Mouse (Mus musculus) urinary bladder, postnatal 14 days (tissue): ENCODE results near the gene Fsd2.

ENCODE experiments used
- DNase-seq: peaks from one replicate; pipeline ENCODE4 v3.0.0; 2021; ENCODE audit warnings: low spot score

The Fsd2 gene

GRCm38 (mm10) chr7:81566892-81567291 is at the start of gene Fsd2:
Gene Fsd2 (minus strand): TSS chr7:81566944.
- no peak for DNase-seq

- DNase-seq, result no peak
Measured at GRCm38 (mm10) chr7:81615031-81615430, 48.3 kb upstream of the Fsd2 start.

GRCm38 (mm10) chr7:81612856-81613635 is 46.3 kb upstream of the Fsd2 start:
- no peak for DNase-seq

- DNase-seq, result no peak
Measured at GRCm38 (mm10) chr7:81610125-81610524, 43.4 kb upstream of the Fsd2 start.

- no peak for DNase-seq
Measured at GRCm38 (mm10) chr7:81606452-81606851, 39.7 kb upstream of the Fsd2 start.

- no peak for DNase-seq
Measured at GRCm38 (mm10) chr7:81605489-81605888, 38.7 kb upstream of the Fsd2 start.

- no peak for DNase-seq
Measured at GRCm38 (mm10) chr7:81604991-81605390, 38.2 kb upstream of the Fsd2 start.

GRCm38 (mm10) chr7:81599379-81600280 is 32.9 kb upstream of the Fsd2 start:
- DNase-seq, result no peak

GRCm38 (mm10) chr7:81597660-81598059 is 30.9 kb upstream of the Fsd2 start:
- no peak for DNase-seq

- no peak for DNase-seq
Measured at GRCm38 (mm10) chr7:81596086-81596485, 29.3 kb upstream of the Fsd2 start.

GRCm38 (mm10) chr7:81595056-81595455 is 28.3 kb upstream of the Fsd2 start:
- DNase-seq, result no peak

- DNase-seq, result no peak
Measured at GRCm38 (mm10) chr7:81593387-81593786, 26.6 kb upstream of the Fsd2 start.

- DNase-seq, result no peak
Measured at GRCm38 (mm10) chr7:81592686-81593085, 25.9 kb upstream of the Fsd2 start.

- DNase-seq, result no peak
Measured at GRCm38 (mm10) chr7:81587238-81587637, 20.5 kb upstream of the Fsd2 start.

- DNase-seq, result no peak
Measured at GRCm38 (mm10) chr7:81585326-81585725, 18.6 kb upstream of the Fsd2 start.

- no peak for DNase-seq
Measured at GRCm38 (mm10) chr7:81583512-81583911, 16.8 kb upstream of the Fsd2 start.

GRCm38 (mm10) chr7:81579312-81579711 is 12.6 kb upstream of the Fsd2 start:
- no peak for DNase-seq

- no peak for DNase-seq
Measured at GRCm38 (mm10) chr7:81578413-81578812, 11.7 kb upstream of the Fsd2 start.

- DNase-seq, result no peak
Measured at GRCm38 (mm10) chr7:81577872-81578271, 11.1 kb upstream of the Fsd2 start.

GRCm38 (mm10) chr7:81575606-81576005 is 8.9 kb upstream of the Fsd2 start:
- DNase-seq, result no peak

- DNase-seq, result no peak
Measured at GRCm38 (mm10) chr7:81573821-81574220, 7.1 kb upstream of the Fsd2 start.

GRCm38 (mm10) chr7:81573397-81573796 is 6.7 kb upstream of the Fsd2 start:
- peak; percentile 50 for DNase-seq

GRCm38 (mm10) chr7:81572610-81573268 is 6.0 kb upstream of the Fsd2 start:
- DNase-seq, result no peak
